Mouse (Mus musculus): ENCODE data around the gene Erich3. TPM values are rescaled to one million over a fixed set of nuclear protein-coding genes. Genes with fewer than 3 reads are reported as not detected.

Erich3 gene
- polyA plus RNA-seq, 1 experiment from 2014 or later: 0.69 TPM

DNA sequence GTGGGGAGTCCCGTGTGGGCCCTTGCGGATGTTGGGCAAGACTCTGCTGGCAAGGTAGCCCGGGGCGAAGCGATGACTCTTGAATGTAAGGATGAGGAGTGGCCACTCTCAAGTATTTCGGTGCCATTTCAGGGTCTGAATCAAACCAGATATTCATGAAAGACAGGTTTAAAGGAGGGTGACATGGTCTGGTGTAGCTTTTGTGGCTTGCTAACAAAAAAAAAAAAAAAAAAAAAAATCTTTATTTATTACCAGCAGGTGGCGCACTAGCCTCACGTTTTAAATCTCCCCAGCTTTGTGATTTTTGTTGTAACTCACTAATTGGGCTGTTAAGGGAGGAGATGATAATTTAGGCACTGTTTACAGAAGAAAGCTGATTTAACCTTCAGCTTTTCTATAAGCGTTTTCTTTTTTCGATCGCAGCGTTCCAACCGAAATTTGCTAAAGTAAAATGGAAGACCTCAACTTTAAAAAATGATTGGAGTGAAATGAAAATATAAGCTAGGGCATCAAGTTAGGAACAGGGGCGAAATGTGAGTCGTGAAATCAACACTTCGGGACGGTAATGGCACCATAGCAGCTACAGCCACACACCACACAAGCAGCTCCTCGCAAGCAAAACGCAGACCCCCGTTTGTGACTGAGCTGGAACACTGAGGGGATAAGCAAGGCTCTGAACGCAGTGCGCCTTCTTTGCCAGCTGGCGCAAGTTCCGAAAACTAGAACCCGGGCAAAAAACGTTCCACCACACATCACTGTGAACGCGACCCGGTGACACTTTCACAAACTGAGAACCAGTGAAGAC is 16.8 kb upstream of the Erich3 start:
- DNase-seq (ENCODE audit: low spot score) (peak; percentile 49), ATAC-seq (peak; percentile 33; the same call in 1 of the 2 replicates)
- TF ChIP-seq EP300 (IDR thresholded peaks at IDR 0.05) (no peak), CTCF (IDR thresholded peaks at IDR 0.05) (peak; percentile 62)
- no peak overlapping the region for H3K9ac ChIP-seq (replicated peaks; ENCODE audit: low read depth)
- no peak overlapping the region for H3K27ac ChIP-seq (ENCODE audit: low read length)
- 41% methylated on average over 29 of the region's 29 CpGs for whole genome bisulfite sequencing
- no peaks in the 10 kb centered on the region for H3K36me3 ChIP-seq (ENCODE audit: insufficient read depth, low read length)
- peak overlapping the region; percentile 54 for H3K4me2 ChIP-seq (replicated peaks; ENCODE audit: low read depth, low read length)
- no peaks in the 10 kb centered on the region for H3K9me3 ChIP-seq (ENCODE audit: low read length)
- H3K4me3 ChIP-seq (ENCODE audit: low read depth, low read length): peak overlapping the region; percentile 22
- no peaks in the 10 kb centered on the region for H3K4me1 ChIP-seq (ENCODE audit: insufficient read depth, low read depth, low read length)
- 0 out of 2 replicates have a peak, but pooled peaks cover 4% of the 10 kb centered on the region for H3K27me3 ChIP-seq (replicated peaks; ENCODE audit: insufficient read depth, low read length)

DNA sequence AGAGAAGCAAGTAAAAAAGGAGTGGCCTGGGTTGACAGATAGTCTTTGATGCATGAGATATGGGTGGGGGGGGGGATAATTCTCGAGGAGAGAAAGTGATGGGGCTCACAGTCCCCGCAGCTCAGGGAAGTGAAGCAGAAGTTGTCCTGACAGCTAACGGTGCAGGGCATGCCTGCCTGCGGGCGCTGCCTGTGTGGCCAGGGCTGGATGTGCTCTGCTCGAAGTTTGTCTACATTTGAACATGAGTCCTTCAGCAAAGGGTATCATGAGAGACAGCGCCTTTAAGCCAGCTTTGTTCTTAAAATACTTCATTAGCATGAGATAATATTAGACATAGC is 16.2 kb upstream of the Erich3 start:
- Histone ChIP-seq H3K4me2 (replicated peaks; ENCODE audit: low read depth, low read length) (peak overlapping the region; percentile 54), H3K27me3 (replicated peaks; ENCODE audit: insufficient read depth, low read length) (0 out of 2 replicates have a peak, but pooled peaks cover 4% of the 10 kb centered on the region), H3K4me1 (ENCODE audit: insufficient read depth, low read depth, low read length) (no peaks in the 10 kb centered on the region), H3K27ac (ENCODE audit: low read length) (no peak overlapping the region), H3K9ac (replicated peaks; ENCODE audit: low read depth) (no peak overlapping the region), H3K36me3 (ENCODE audit: insufficient read depth, low read length) (no peaks in the 10 kb centered on the region), H3K4me3 (ENCODE audit: low read depth, low read length) (peak overlapping the region; percentile 22; the same call in 1 of the 2 replicates), H3K9me3 (ENCODE audit: low read length) (no peaks in the 10 kb centered on the region)
- ATAC-seq (no peak), DNase-seq (ENCODE audit: low spot score) (no peak)
- TF ChIP-seq EP300 (IDR thresholded peaks at IDR 0.05) (no peak), CTCF (IDR thresholded peaks at IDR 0.05) (no peak)
- WGBS: 40% methylated on average over 7 of the region's 7 CpGs

DNA sequence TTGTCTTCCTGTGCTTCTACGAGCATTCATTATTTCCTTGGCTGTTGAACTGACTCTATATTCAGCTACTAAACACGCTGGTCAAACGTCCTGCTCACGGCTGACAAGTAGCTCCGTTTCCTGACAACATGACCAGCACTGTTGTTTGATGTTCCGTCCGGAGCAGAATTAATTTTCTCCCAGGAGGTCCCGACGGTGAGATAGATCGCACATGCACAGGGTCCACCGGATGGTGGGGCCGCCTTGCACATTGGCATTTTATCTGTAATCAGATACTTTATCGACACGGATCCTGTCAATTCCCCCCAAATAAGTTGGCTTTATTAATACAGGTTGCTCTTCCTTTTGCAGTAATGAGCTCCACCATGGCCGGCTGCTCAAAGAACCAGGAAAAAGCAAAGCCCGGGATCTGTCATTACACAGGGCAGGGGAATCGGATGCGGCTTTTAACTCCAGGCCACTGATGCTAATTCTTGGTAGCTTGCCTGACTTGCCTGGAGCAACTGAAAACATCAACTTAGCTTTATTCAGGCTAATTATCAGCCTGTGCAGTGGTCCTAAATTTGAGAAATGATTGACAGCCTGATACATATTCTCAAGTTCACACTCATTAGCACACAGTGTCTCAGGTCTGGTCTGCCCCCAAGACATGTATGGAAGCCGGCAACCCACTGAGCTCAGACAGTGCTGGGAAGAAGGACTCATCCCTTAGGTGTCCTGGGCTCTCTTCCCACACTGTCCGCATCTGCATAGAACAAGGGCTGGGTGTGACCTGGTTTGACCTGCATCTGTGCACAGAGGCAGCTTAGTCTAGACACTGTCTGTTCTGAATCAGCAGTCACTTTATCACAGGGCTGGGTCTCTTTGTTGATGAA is 14.0 kb upstream of the Erich3 start:
- Histone ChIP-seq H3K4me2 (replicated peaks; ENCODE audit: low read depth, low read length) (no peak overlapping the region), H3K9ac (replicated peaks; ENCODE audit: low read depth) (no peak overlapping the region), H3K27ac (ENCODE audit: low read length) (no peak overlapping the region), H3K27me3 (replicated peaks; ENCODE audit: insufficient read depth, low read length) (0 out of 2 replicates have a peak, but pooled peaks cover 4% of the 10 kb centered on the region), H3K4me1 (ENCODE audit: insufficient read depth, low read depth, low read length) (no peaks in the 10 kb centered on the region), H3K4me3 (ENCODE audit: low read depth, low read length) (no peak overlapping the region), H3K9me3 (ENCODE audit: low read length) (no peaks in the 10 kb centered on the region), H3K36me3 (ENCODE audit: insufficient read depth, low read length) (no peaks in the 10 kb centered on the region)
- no peak for DNase-seq (ENCODE audit: low spot score)
- 49% methylated on average over 20 of the region's 20 CpGs for whole genome bisulfite sequencing
- TF ChIP-seq CTCF (IDR thresholded peaks at IDR 0.05): no peak
- no peak for TF ChIP-seq EP300 (IDR thresholded peaks at IDR 0.05)
- no peak for ATAC-seq

DNA sequence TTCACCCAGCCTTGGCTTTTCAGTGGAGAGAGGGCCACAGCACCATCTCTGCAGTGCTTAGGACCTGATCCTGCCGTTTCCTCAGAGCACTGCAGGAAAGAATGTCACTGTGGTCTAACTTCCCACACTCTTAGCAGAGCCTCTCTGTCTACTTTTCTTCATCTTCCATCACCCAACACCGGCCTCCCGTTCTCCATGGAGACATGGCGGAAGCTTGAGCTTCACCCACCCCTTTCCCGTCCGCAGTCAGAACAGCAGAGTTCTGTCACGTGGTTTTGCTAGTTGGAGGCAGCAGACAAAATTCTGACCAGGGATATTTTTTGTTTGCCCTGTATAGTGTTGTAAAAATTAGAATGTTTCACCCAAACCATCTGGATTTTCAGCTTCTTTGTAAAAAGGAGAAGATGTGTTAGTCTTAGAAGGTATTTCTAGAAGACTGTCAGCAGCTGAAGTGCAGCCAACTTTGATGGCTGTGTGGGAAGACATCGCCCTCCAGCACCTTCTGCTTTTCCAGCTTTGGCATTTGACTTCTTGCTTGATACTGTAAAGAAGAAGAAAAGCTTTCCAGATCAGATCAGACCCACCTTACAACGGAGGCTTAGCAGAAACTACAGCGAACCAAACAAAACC is 12.4 kb upstream of the Erich3 start:
- no peak overlapping the region for H3K4me2 ChIP-seq (replicated peaks; ENCODE audit: low read depth, low read length)
- WGBS: 68% methylated on average over 10 of the region's 10 CpGs
- H3K4me3 ChIP-seq (ENCODE audit: low read depth, low read length): no peak overlapping the region
- 0 out of 2 replicates have a peak, but pooled peaks cover 4% of the 10 kb centered on the region for H3K27me3 ChIP-seq (replicated peaks; ENCODE audit: insufficient read depth, low read length)
- H3K27ac ChIP-seq (ENCODE audit: low read length): no peak overlapping the region
- no peaks in the 10 kb centered on the region for H3K4me1 ChIP-seq (ENCODE audit: insufficient read depth, low read depth, low read length)
- H3K9ac ChIP-seq (replicated peaks; ENCODE audit: low read depth): no peak overlapping the region
- no peaks in the 10 kb centered on the region for H3K36me3 ChIP-seq (ENCODE audit: insufficient read depth, low read length)
- ATAC-seq (no peak), DNase-seq (ENCODE audit: low spot score) (no peak)
- H3K9me3 ChIP-seq (ENCODE audit: low read length): no peaks in the 10 kb centered on the region
- TF ChIP-seq CTCF (IDR thresholded peaks at IDR 0.05): no peak
- TF ChIP-seq EP300 (IDR thresholded peaks at IDR 0.05): no peak

GRCm38 (mm10) chr3:154652581-154653420 is 10.9 kb upstream of the Erich3 start:
- H3K27ac ChIP-seq (ENCODE audit: low read length): no peak overlapping the region
- H3K36me3 ChIP-seq (ENCODE audit: insufficient read depth, low read length): no peaks in the 10 kb centered on the region
- no peaks in the 10 kb centered on the region for H3K9me3 ChIP-seq (ENCODE audit: low read length)
- ATAC-seq: no peak
- WGBS: 40% methylated on average over 24 of the region's 24 CpGs
- no peak overlapping the region for H3K4me2 ChIP-seq (replicated peaks; ENCODE audit: low read depth, low read length)
- H3K4me1 ChIP-seq (ENCODE audit: insufficient read depth, low read depth, low read length): no peaks in the 10 kb centered on the region
- peak; percentile 17 for DNase-seq (ENCODE audit: low spot score)
- no peak overlapping the region for H3K9ac ChIP-seq (replicated peaks; ENCODE audit: low read depth)
- no peak overlapping the region for H3K4me3 ChIP-seq (ENCODE audit: low read depth, low read length)
- 0 out of 2 replicates have a peak, but pooled peaks cover 4% of the 10 kb centered on the region for H3K27me3 ChIP-seq (replicated peaks; ENCODE audit: insufficient read depth, low read length)
- no peak for TF ChIP-seq EP300 (IDR thresholded peaks at IDR 0.05)
- peak; percentile 88 for TF ChIP-seq CTCF (IDR thresholded peaks at IDR 0.05)

Data from lung, postnatal 0 days (tissue).